In the genomic region with DNA sequence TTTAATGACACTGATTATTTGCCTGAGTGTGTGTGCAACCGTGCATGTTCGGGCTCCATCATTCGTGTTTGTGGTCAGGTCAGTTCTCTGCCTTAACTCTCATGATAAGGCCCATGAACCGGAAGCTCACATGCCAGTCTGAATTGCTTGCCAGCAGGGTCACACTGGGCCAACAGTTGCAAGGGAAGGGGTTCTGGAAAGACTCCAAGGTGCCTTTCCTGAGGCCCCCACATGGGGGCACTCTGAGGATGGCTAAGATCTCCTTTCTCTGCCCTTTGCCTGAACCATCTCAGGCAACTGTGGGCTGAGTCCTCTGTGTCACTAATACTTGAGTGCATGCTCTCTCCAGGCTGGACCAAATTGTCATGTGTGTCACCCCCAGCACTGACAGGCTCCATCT, we compare ENCODE assay signal across 10 mouse cellular contexts. TPM values are rescaled to one million over a fixed set of nuclear protein-coding genes. Genes with fewer than 3 reads are reported as not detected.
DNase-seq lines count a peak whose midpoint lies in the region; ATAC-seq and TF ChIP-seq lines count a peak whose summit lies in the region.
"Had no signal": no experiment of that assay in that cellular context is flagged by ENCODE, and none has a peak within 500 bp of the region (broad histone marks: within the 10 kb centered on the region; RNA-seq: fewer than 3 reads in every experiment).

No protein-coding gene starts in this region.

- WGBS in spleen, adult 2 months, result 14% methylated on average over 4 of the region's 4 CpGs

- TF ChIP-seq POLR2A in brain, embryonic 14.5 days (IDR thresholded peaks at IDR 0.05; ENCODE audit: borderline replicate concordance, extremely low read depth, insufficient read depth, insufficient read length, poor library complexity, severe bottlenecking), result no peak
- no peak for TF ChIP-seq POLR2A in spleen, adult 2 months (IDR thresholded peaks at IDR 0.05; ENCODE audit: low read depth, low read length)

- no peak overlapping the region for H3K27ac ChIP-seq in spleen, adult 2 months (ENCODE audit: insufficient read depth, low read length)
- H3K27ac ChIP-seq: stomach, embryonic 15.5 days had no signal

- intact Hi-C loops in gastrocnemius, postnatal 14 days (cut with DNase I; ENCODE audit: low total_unique reads), result no loop called here

- no peaks in the 10 kb centered on the region for H3K36me3 ChIP-seq in spleen, adult 2 months (ENCODE audit: control insufficient read depth, insufficient read depth, low read length)
- H3K36me3 ChIP-seq: stomach, embryonic 15.5 days had no signal

- H3K4me1 ChIP-seq in spleen, adult 2 months (ENCODE audit: control insufficient read depth, insufficient read depth, insufficient read length), result peaks cover 3% of the 10 kb centered on the region; the same call in 1 of the 2 replicates

- DNase-seq in frontal cortex, postnatal 25 days (ENCODE audit: low spot score in 2 of 2), result no peak
- DNase-seq in CD4-positive helper T cell, adult 2 months (ENCODE audit: low read depth, low spot score), result peak; percentile 56
- peak; percentile 53 for DNase-seq in brain, embryonic 14.5 days (ENCODE audit: low read depth)
- DNase-seq in gastrocnemius, postnatal 14 days, result peak; percentile 55
- DNase-seq in kidney, postnatal 10 days, result peak; percentile 74
- DNase-seq in lung, postnatal 10 days, result peak; percentile 84
- peak in 1 of 2 experiments; percentile 53 for DNase-seq in spleen, adult 2 months (ENCODE audit: low read depth in 1 of 2, low spot score in 2 of 2)

- H3K4me3 ChIP-seq in spleen, adult 2 months (ENCODE audit: extremely low read depth, insufficient read depth, insufficient read length), result no peak overlapping the region
- H3K4me3 ChIP-seq: stomach, embryonic 15.5 days had no signal

- H3K27me3 ChIP-seq in spleen, adult 2 months (ENCODE audit: control insufficient read depth, insufficient read depth, low read length), result no peaks in the 10 kb centered on the region
- H3K27me3 ChIP-seq: stomach, embryonic 15.5 days had no signal

- peak; percentile 66 for TF ChIP-seq CTCF in brain, embryonic 14.5 days (IDR thresholded peaks at IDR 0.05; ENCODE audit: borderline replicate concordance, extremely low read depth, insufficient read depth, insufficient read length)
- peak; percentile 52; the same call in 1 of the 2 replicates for TF ChIP-seq CTCF in spleen, adult 2 months (IDR thresholded peaks at IDR 0.05; ENCODE audit: extremely low read depth, insufficient read depth, insufficient read length, insufficient replicate concordance)

- ATAC-seq in frontal cortex, adult (ENCODE audit: low TSS enrichment), result 0 out of 2 replicates have a peak, but pooled peaks have one; percentile 11

RNA-seq across cellular contexts. Expression of a gene that starts 11.3 kb away (rescaled TPM):
- polyA plus RNA-seq in brain, embryonic 14.5 days (2012; rRNA removed), result 64.6 and 86.5 TPM in 2 replicates
- total RNA-seq in gastrocnemius, postnatal 14 days (2021), result 10 to 100 TPM; 24.1 to 27.2 TPM
- 37.1 and 46.7 TPM in 2 replicates for polyA plus RNA-seq in spleen, adult 2 months (2012; rRNA removed)

RNA-seq across cellular contexts. Expression of a gene that starts 34.1 kb away (rescaled TPM):
- 39.8 and 50.9 TPM in 2 replicates for polyA plus RNA-seq in brain, embryonic 14.5 days (2012; rRNA removed)
- total RNA-seq in gastrocnemius, postnatal 14 days (2021), result 1 to 10 TPM; 5.4 to 7.4 TPM
- 16.5 and 23.9 TPM in 2 replicates for polyA plus RNA-seq in spleen, adult 2 months (2012; rRNA removed)

RNA-seq across cellular contexts. Expression of a gene that starts 37.1 kb away (rescaled TPM):
- not detected in 2 replicates for polyA plus RNA-seq in brain, embryonic 14.5 days (2012; rRNA removed)
- total RNA-seq in gastrocnemius, postnatal 14 days (2021), result not detected
- polyA plus RNA-seq in spleen, adult 2 months (2012; rRNA removed), result 0.12 TPM in 1 of 2 replicates, not detected in the other
- total RNA-seq: layer of hippocampus, postnatal 25 days had no signal
- polyA plus RNA-seq: stomach, embryonic 15.5 days had no signal

RNA-seq across cellular contexts. Expression of a gene that starts 44.5 kb away (rescaled TPM):
- 6.4 and 8.3 TPM in 2 replicates for polyA plus RNA-seq in brain, embryonic 14.5 days (2012; rRNA removed)
- 10 to 100 TPM; 32.8 to 55.8 TPM for total RNA-seq in gastrocnemius, postnatal 14 days (2021)
- 13.4 and 17.3 TPM in 2 replicates for polyA plus RNA-seq in spleen, adult 2 months (2012; rRNA removed)

Comparison
In these comparisons a context has a peak if more than half of its experiments do, and no peak if none do; other contexts are left out.
1. DNase-seq: peak in CD4-positive helper T cell, adult 2 months (single experiment), brain, embryonic 14.5 days (single experiment), gastrocnemius, postnatal 14 days (single experiment), kidney, postnatal 10 days (single experiment) and lung, postnatal 10 days (single experiment); none in frontal cortex, postnatal 25 days (0 of 2).